9 mouse cellular contexts compared by ENCODE assay signal in the genomic region with DNA sequence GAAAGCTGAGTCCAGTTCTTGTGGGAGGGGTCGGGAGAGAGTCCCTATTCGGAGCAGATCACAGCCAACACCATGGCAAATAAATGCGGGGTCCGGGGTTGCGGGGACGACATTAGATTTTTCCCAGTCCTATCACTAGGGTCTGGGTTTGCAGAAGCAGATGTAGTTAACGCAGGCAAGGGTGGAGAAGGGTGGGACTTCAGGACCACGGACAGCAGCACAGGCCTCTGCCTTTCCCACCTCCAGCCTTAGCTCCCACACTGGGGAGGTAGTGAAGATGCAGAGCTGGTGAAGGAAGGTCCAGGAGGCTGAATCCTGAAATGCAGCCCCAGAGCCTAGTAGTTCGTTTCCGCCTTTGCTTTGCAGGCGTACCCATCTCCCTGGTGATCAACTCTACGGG. TPM values are rescaled to one million over a fixed set of nuclear protein-coding genes. Genes with fewer than 3 reads are reported as not detected.
DNase-seq lines count a peak whose midpoint lies in the region; ATAC-seq and TF ChIP-seq lines count a peak whose summit lies in the region.
"Had no signal": no experiment of that assay in that cellular context is flagged by ENCODE, and none has a peak within 500 bp of the region (broad histone marks: within the 10 kb centered on the region; RNA-seq: fewer than 3 reads in every experiment).

No protein-coding gene starts in this region.

- no peaks in the 10 kb centered on the region for H3K36me3 ChIP-seq in liver, embryonic 12.5 days
- H3K36me3 ChIP-seq: embryonic facial prominence, embryonic 15.5 days had no signal

- no peaks in the 10 kb centered on the region for H3K4me1 ChIP-seq in liver, embryonic 12.5 days
- H3K4me1 ChIP-seq: embryonic facial prominence, embryonic 15.5 days; megakaryocyte, embryonic 14.5 days had no signal

- peak; percentile 58 for DNase-seq in liver
- DNase-seq in adrenal gland, adult 2 months: peak; percentile 44
- DNase-seq in induced T-regulatory cell, adult 2 months (ENCODE audit: low read depth): peak; percentile 26
- peak; percentile 58 for DNase-seq in ovary, postnatal 14 days (ENCODE audit: low spot score)
- DNase-seq in layer of hippocampus, adult 2 months (ENCODE audit: low spot score in 2 of 2): no peak
- DNase-seq in layer of hippocampus, adult 18-20 months (ENCODE audit: low spot score in 2 of 2): no peak

- H3K27me3 ChIP-seq in liver, embryonic 12.5 days (replicated peaks): no peaks in the 10 kb centered on the region

- WGBS in liver, embryonic 12.5 days (ENCODE audit: insufficient replicate concordance): 29% methylated on average over 12 of the region's 12 CpGs

- no peak for TF ChIP-seq CTCF in layer of hippocampus, adult 2 months (conservative IDR thresholded peaks at IDR 0.05)

- no peak overlapping the region for H3K27ac ChIP-seq in liver, embryonic 12.5 days
- H3K27ac ChIP-seq in layer of hippocampus, adult 2 months: no peak overlapping the region
- H3K27ac ChIP-seq: embryonic facial prominence, embryonic 15.5 days had no signal

- H3K9me3 ChIP-seq in liver, embryonic 12.5 days (replicated peaks): no peaks in the 10 kb centered on the region
- H3K9me3 ChIP-seq: embryonic facial prominence, embryonic 15.5 days had no signal

- H3K4me3 ChIP-seq in liver, embryonic 12.5 days: no peak overlapping the region
- H3K4me3 ChIP-seq in layer of hippocampus, adult 2 months: no peak overlapping the region
- H3K4me3 ChIP-seq: embryonic facial prominence, embryonic 15.5 days; megakaryocyte, embryonic 14.5 days had no signal

- no peak for ATAC-seq in liver, embryonic 12.5 days

- no peak overlapping the region for H3K9ac ChIP-seq in liver, embryonic 12.5 days
- H3K9ac ChIP-seq: embryonic facial prominence, embryonic 15.5 days had no signal

- no peak overlapping the region for H3K4me2 ChIP-seq in liver, embryonic 12.5 days
- H3K4me2 ChIP-seq: embryonic facial prominence, embryonic 15.5 days had no signal

RNA-seq across cellular contexts. Expression of a gene that starts 31.9 kb away (rescaled TPM):
- 0.35 and 0.36 TPM in 2 replicates for polyA plus RNA-seq in liver, embryonic 12.5 days (2016; fragmentation: Nextera tagmentation; extraction: Ambion mirVana)
- under 1 TPM; 0.93 to 0.95 TPM for total RNA-seq in adrenal gland, adult 2 months (2021)
- polyA plus RNA-seq in adrenal gland, adult 2 months (2012; rRNA removed): 8.3 and 9.4 TPM in 2 replicates
- under 1 TPM; 0.32 to 0.51 TPM for total RNA-seq in layer of hippocampus, adult 2 months (2021)
- total RNA-seq in layer of hippocampus, adult 18-20 months (2021): under 1 TPM; 0.05 to 0.33 TPM

Comparison
In these comparisons a context has a peak if more than half of its experiments do, and no peak if none do; other contexts are left out.
1. DNase-seq: peak in liver (single experiment), adrenal gland, adult 2 months (single experiment), induced T-regulatory cell, adult 2 months (single experiment) and ovary, postnatal 14 days (single experiment); none in layer of hippocampus, adult 2 months (0 of 2) and layer of hippocampus, adult 18-20 months (0 of 2).